Mouse (Mus musculus): Measurements from ENCODE around the gene Pom121l2.

- TF ChIP-seq CTCF (IDR thresholded peaks at IDR 0.05; ENCODE audit: extremely low read depth, insufficient read depth, low read length) = no peak
- TF ChIP-seq POLR2A (IDR thresholded peaks at IDR 0.05; ENCODE audit: extremely low read depth, insufficient read depth, low read length) = no peak
Observed at GRCm38 (mm10) chr13:22015479-22016450, 34.8 kb downstream of the Pom121l2 start.
